In genomic region chr11:32139528-32139961, GRCm38 (mm10) we compare ENCODE assay signal across 21 mouse cellular contexts.
DNase-seq lines count a peak whose midpoint lies in the region; ATAC-seq lines count a peak whose summit lies in the region.
"Had no signal": no experiment of that assay in that cellular context is flagged by ENCODE, and none has a peak within 500 bp of the region (broad histone marks: within the 10 kb centered on the region; RNA-seq: fewer than 3 reads in every experiment).

No protein-coding gene starts in this region.

- WGBS in forebrain, embryonic 13.5 days, result 70% methylated on average over 6 of the region's 6 CpGs
- WGBS in forebrain, embryonic 10.5 days, result 83% methylated on average over 6 of the region's 6 CpGs
- 75% methylated on average over 6 of the region's 6 CpGs for WGBS in midbrain, embryonic 11.5 days
- WGBS in midbrain, embryonic 14.5 days, result 64% methylated on average over 6 of the region's 6 CpGs

- H3K4me1 ChIP-seq in forebrain, embryonic 13.5 days, result peaks cover 66% of the 10 kb centered on the region
- H3K4me1 ChIP-seq in forebrain, embryonic 10.5 days, result peaks cover 43% of the 10 kb centered on the region
- peaks cover 14% of the 10 kb centered on the region for H3K4me1 ChIP-seq in midbrain, embryonic 11.5 days (ENCODE audit: control insufficient read depth, insufficient read depth, low read length)
- peaks cover 35% of the 10 kb centered on the region for H3K4me1 ChIP-seq in midbrain, embryonic 14.5 days (ENCODE audit: control insufficient read depth, insufficient read depth, low read length)
- H3K4me1 ChIP-seq: heart, embryonic 15.5 days had no signal

- H3K36me3 ChIP-seq in forebrain, embryonic 13.5 days (ENCODE audit: poor library complexity, severe bottlenecking), result no peaks in the 10 kb centered on the region
- H3K36me3 ChIP-seq in forebrain, embryonic 10.5 days (replicated peaks), result no peaks in the 10 kb centered on the region
- H3K36me3 ChIP-seq in midbrain, embryonic 11.5 days (ENCODE audit: control insufficient read depth, insufficient read depth, low read length), result no peaks in the 10 kb centered on the region
- no peaks in the 10 kb centered on the region for H3K36me3 ChIP-seq in midbrain, embryonic 14.5 days (ENCODE audit: control insufficient read depth, insufficient read depth, low read length)
- H3K36me3 ChIP-seq: embryonic facial prominence, embryonic 15.5 days; heart, embryonic 15.5 days; hindbrain, embryonic 15.5 days; liver, embryonic 12.5 days; neural tube, embryonic 13.5 days had no signal

- DNase-seq in forebrain, embryonic 10.5 days (ENCODE audit: extremely low spot score, low spot score), result no peak
- peak; percentile 82 for DNase-seq in midbrain, embryonic 11.5 days (ENCODE audit: low spot score, missing footprints)
- DNase-seq in midbrain, embryonic 14.5 days, result no peak
- DNase-seq in thymus, adult 18-20 months, result peak; percentile 67 to 71
- no peak for DNase-seq in kidney, postnatal 25 days
- no peak for DNase-seq in right cerebral cortex, postnatal 25 days
- no peak for DNase-seq in cerebellum, adult 11 months
- DNase-seq: cerebellum, postnatal 10 days; kidney, adult 18-20 months; kidney, postnatal 10 days; lung, embryonic 14.5 days; lung, postnatal 4 days; right cerebral cortex, postnatal 4 days had no signal

- H3K27ac ChIP-seq in forebrain, embryonic 13.5 days, result 0 out of 2 replicates have a peak overlapping the region, but pooled peaks have one; percentile 25
- no peak overlapping the region for H3K27ac ChIP-seq in forebrain, embryonic 10.5 days
- no peak overlapping the region for H3K27ac ChIP-seq in midbrain, embryonic 11.5 days (ENCODE audit: low read depth, low read length)
- H3K27ac ChIP-seq in midbrain, embryonic 14.5 days (replicated peaks; ENCODE audit: low read depth, low read length), result no peak overlapping the region
- H3K27ac ChIP-seq: embryonic facial prominence, embryonic 15.5 days; heart, embryonic 15.5 days; left cerebral cortex, adult 2 months; liver, embryonic 12.5 days had no signal

- no peak overlapping the region for H3K9ac ChIP-seq in forebrain, embryonic 13.5 days
- no peak overlapping the region for H3K9ac ChIP-seq in midbrain, embryonic 11.5 days (ENCODE audit: low read length)
- H3K9ac ChIP-seq in midbrain, embryonic 14.5 days (replicated peaks; ENCODE audit: low read length), result no peak overlapping the region
- H3K9ac ChIP-seq: embryonic facial prominence, embryonic 15.5 days; heart, embryonic 15.5 days; hindbrain, embryonic 15.5 days; liver, embryonic 12.5 days; lung, embryonic 14.5 days; neural tube, embryonic 13.5 days had no signal

- H3K27me3 ChIP-seq in forebrain, embryonic 13.5 days, result no peaks in the 10 kb centered on the region
- no peaks in the 10 kb centered on the region for H3K27me3 ChIP-seq in forebrain, embryonic 10.5 days (ENCODE audit: poor library complexity, severe bottlenecking)
- no peaks in the 10 kb centered on the region for H3K27me3 ChIP-seq in midbrain, embryonic 11.5 days (ENCODE audit: control insufficient read depth, insufficient read depth, low read length)
- no peaks in the 10 kb centered on the region for H3K27me3 ChIP-seq in midbrain, embryonic 14.5 days (ENCODE audit: control insufficient read depth, insufficient read depth, low read length)
- H3K27me3 ChIP-seq: embryonic facial prominence, embryonic 15.5 days; hindbrain, embryonic 15.5 days; liver, embryonic 12.5 days; neural tube, embryonic 13.5 days had no signal

- no peaks in the 10 kb centered on the region for H3K9me3 ChIP-seq in forebrain, embryonic 13.5 days (replicated peaks)
- H3K9me3 ChIP-seq in forebrain, embryonic 10.5 days, result no peaks in the 10 kb centered on the region
- H3K9me3 ChIP-seq in midbrain, embryonic 11.5 days (ENCODE audit: control insufficient read depth, low read length), result no peaks in the 10 kb centered on the region
- no peaks in the 10 kb centered on the region; the same call in 1 of the 2 replicates for H3K9me3 ChIP-seq in midbrain, embryonic 14.5 days (ENCODE audit: control insufficient read depth, low read length)
- H3K9me3 ChIP-seq: embryonic facial prominence, embryonic 15.5 days; heart, embryonic 15.5 days; hindbrain, embryonic 15.5 days; liver, embryonic 12.5 days; neural tube, embryonic 13.5 days had no signal

- no peak overlapping the region for H3K4me2 ChIP-seq in forebrain, embryonic 13.5 days
- no peak overlapping the region for H3K4me2 ChIP-seq in midbrain, embryonic 11.5 days
- no peak overlapping the region for H3K4me2 ChIP-seq in midbrain, embryonic 14.5 days (ENCODE audit: low read length)
- H3K4me2 ChIP-seq: embryonic facial prominence, embryonic 15.5 days; heart, embryonic 15.5 days; hindbrain, embryonic 15.5 days; liver, embryonic 12.5 days; lung, embryonic 14.5 days; neural tube, embryonic 13.5 days had no signal

- no peak for ATAC-seq in forebrain, embryonic 13.5 days
- no peak for ATAC-seq in midbrain, embryonic 11.5 days (ENCODE audit: low FRiP score)
- no peak for ATAC-seq in midbrain, embryonic 14.5 days (ENCODE audit: low FRiP score, low TSS enrichment)
- ATAC-seq: forebrain, embryonic 16.5 days; liver, embryonic 12.5 days had no signal

- no peak overlapping the region for H3K4me3 ChIP-seq in forebrain, embryonic 13.5 days
- no peak overlapping the region for H3K4me3 ChIP-seq in forebrain, embryonic 10.5 days
- H3K4me3 ChIP-seq in midbrain, embryonic 11.5 days (ENCODE audit: low read depth, low read length), result no peak overlapping the region
- H3K4me3 ChIP-seq in midbrain, embryonic 14.5 days (replicated peaks; ENCODE audit: low read depth, low read length), result no peak overlapping the region
- H3K4me3 ChIP-seq: embryonic facial prominence, embryonic 15.5 days; heart, embryonic 15.5 days; hindbrain, embryonic 15.5 days; left cerebral cortex, adult 2 months; liver, embryonic 12.5 days; neural tube, embryonic 13.5 days had no signal

Comparison
In these comparisons a context has a peak if more than half of its experiments do, and no peak if none do; other contexts are left out.
1. DNase-seq: peak in midbrain, embryonic 11.5 days (single experiment) and thymus, adult 18-20 months (2 of 2); none in forebrain, embryonic 10.5 days (single experiment), midbrain, embryonic 14.5 days (single experiment), kidney, postnatal 25 days (0 of 2), right cerebral cortex, postnatal 25 days (single experiment) and cerebellum, adult 11 months (single experiment).